Mouse (Mus musculus): ENCODE data around the gene Fam216a. TPM values are rescaled to one million over a fixed set of nuclear protein-coding genes. Genes with fewer than 3 reads are reported as not detected.

The Fam216a gene
- polyA plus RNA-seq, 1 experiment from 2014 or later, result 86.9 TPM

DNA sequence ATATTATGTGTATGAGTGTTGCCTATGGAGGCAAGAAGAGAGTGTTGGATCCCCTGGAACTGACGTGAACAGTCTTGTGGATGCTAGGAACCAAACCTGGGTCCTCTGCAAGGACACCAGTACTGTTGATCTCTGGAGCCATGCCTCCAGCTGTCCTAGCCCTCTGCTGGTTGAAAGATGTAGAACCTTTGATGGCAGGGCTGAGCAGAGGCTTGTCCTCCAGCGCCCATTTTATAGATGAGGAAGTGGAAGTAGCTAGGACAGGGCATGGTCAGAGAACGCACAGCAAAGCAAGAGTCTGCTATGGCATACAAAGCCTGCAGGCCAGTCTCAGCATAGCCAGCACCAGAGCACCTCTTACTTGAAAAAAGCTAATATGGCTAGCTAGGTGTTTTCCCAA is 54.1 kb downstream of the Fam216a start:
- WGBS, result 74% methylated on average over 3 of the region's 3 CpGs
- no peak for ATAC-seq (ENCODE audit: insufficient number of reproducible peaks, insufficient read depth, low FRiP score, low TSS enrichment, low read depth)
- H3K9me3 ChIP-seq, result no peaks in the 10 kb centered on the region
- no peak overlapping the region for H3K4me3 ChIP-seq
- no peak overlapping the region for H3K9ac ChIP-seq
- H3K27ac ChIP-seq, result no peak overlapping the region
- H3K36me3 ChIP-seq, result peaks cover 65% of the 10 kb centered on the region
- H3K4me1 ChIP-seq, result peaks cover 10% of the 10 kb centered on the region
- no peaks in the 10 kb centered on the region for H3K27me3 ChIP-seq
- no peak overlapping the region for H3K4me2 ChIP-seq

DNA sequence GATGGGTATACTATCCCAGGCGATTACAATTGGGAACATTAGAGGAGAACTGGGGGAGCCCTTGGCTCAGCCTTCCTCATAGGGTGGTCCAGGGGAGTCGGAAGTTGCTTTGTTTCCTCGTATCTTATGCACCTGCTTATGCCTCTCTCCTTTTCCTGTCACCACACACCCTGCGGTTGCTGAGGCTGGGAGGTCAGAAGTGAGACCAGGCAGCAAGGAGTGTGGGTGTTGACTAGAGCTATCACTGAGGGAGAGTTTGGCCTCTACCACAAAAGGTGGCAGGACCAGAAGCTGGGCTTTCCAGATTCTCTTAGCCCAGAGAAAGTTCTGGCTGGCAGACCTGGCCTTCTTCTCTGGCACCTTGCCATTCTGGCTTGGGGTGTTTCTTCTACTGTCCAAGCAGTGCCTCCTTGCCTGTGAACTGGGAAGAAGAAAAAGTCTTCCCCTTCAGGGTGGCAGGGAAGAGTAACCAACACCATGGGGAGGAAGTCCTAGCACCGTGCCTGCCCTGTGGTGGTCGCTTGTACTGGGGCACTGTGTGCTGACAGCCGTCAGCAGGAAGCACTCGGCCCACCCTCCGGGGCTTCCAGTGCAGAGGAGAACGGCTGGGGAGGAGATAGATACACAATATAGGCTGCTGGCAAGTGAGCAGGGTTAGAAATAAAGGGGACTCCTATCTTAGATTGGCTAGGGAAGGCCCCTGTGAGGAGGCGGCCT is 54.7 kb downstream of the Fam216a start:
- no peak for ATAC-seq (ENCODE audit: insufficient number of reproducible peaks, insufficient read depth, low FRiP score, low TSS enrichment, low read depth)
- Histone ChIP-seq H3K27me3 (no peaks in the 10 kb centered on the region), H3K4me1 (peaks cover 10% of the 10 kb centered on the region), H3K36me3 (peaks cover 65% of the 10 kb centered on the region), H3K27ac (no peak overlapping the region), H3K4me3 (no peak overlapping the region), H3K9ac (no peak overlapping the region), H3K4me2 (no peak overlapping the region), H3K9me3 (no peaks in the 10 kb centered on the region)
- WGBS, result 81% methylated on average over 11 of the region's 11 CpGs

GRCm38 (mm10) chr5:122314966-122315667 is 57.0 kb downstream of the Fam216a start:
- no peaks in the 10 kb centered on the region for H3K9me3 ChIP-seq
- H3K4me3 ChIP-seq, result no peak overlapping the region
- no peak overlapping the region for H3K9ac ChIP-seq
- no peak overlapping the region for H3K4me2 ChIP-seq
- H3K36me3 ChIP-seq, result peaks cover 63% of the 10 kb centered on the region
- peaks cover 10% of the 10 kb centered on the region for H3K4me1 ChIP-seq
- WGBS, result 61% methylated on average over 20 of the region's 20 CpGs
- no peaks in the 10 kb centered on the region for H3K27me3 ChIP-seq
- peak; percentile 64 for ATAC-seq (ENCODE audit: insufficient number of reproducible peaks, insufficient read depth, low FRiP score, low TSS enrichment, low read depth)
- H3K27ac ChIP-seq, result peak overlapping the region; percentile 56

Other genes starting within 250 kb of the Fam216a start
- gene Ccdc63, start 231.5 kb downstream of the Fam216a start, polyA plus RNA-seq (2015; fragmentation: Nextera tagmentation; extraction: Ambion mirVana), result not detected in 2 replicates
- 237 and 249 TPM in 2 replicates for gene Ppp1cc, start 214.1 kb downstream of the Fam216a start, polyA plus RNA-seq (2015; fragmentation: Nextera tagmentation; extraction: Ambion mirVana)
- 8.6 and 10.0 TPM in 2 replicates for gene Hvcn1, start 165.6 kb downstream of the Fam216a start, polyA plus RNA-seq (2015; fragmentation: Nextera tagmentation; extraction: Ambion mirVana)
- 5.0 and 8.0 TPM in 2 replicates for gene Tctn1, start 107.9 kb downstream of the Fam216a start, polyA plus RNA-seq (2015; fragmentation: Nextera tagmentation; extraction: Ambion mirVana)
- 9.2 TPM in 2 replicates for gene Pptc7, start 88.0 kb downstream of the Fam216a start, polyA plus RNA-seq (2015; fragmentation: Nextera tagmentation; extraction: Ambion mirVana)
- 17.1 and 21.4 TPM in 2 replicates for gene Rad9b, start 18.1 kb downstream of the Fam216a start, polyA plus RNA-seq (2015; fragmentation: Nextera tagmentation; extraction: Ambion mirVana)
- 191 and 192 TPM in 2 replicates for gene Vps29, start 18.0 kb downstream of the Fam216a start, polyA plus RNA-seq (2015; fragmentation: Nextera tagmentation; extraction: Ambion mirVana)
- gene Gpn3, start 488 bp downstream of the Fam216a start, polyA plus RNA-seq (2015; fragmentation: Nextera tagmentation; extraction: Ambion mirVana), result 77.6 and 85.1 TPM in 2 replicates
- 109 and 128 TPM in 2 replicates for gene Arpc3, start 19.5 kb upstream of the Fam216a start, polyA plus RNA-seq (2015; fragmentation: Nextera tagmentation; extraction: Ambion mirVana)
- 54.5 and 55.6 TPM in 2 replicates for gene Anapc7, start 49.3 kb upstream of the Fam216a start, polyA plus RNA-seq (2015; fragmentation: Nextera tagmentation; extraction: Ambion mirVana)
- 26.8 and 28.3 TPM in 2 replicates for gene Atp2a2, start 129.9 kb upstream of the Fam216a start, polyA plus RNA-seq (2015; fragmentation: Nextera tagmentation; extraction: Ambion mirVana)
- 48.2 and 49.9 TPM in 2 replicates for gene Ift81, start 242.2 kb upstream of the Fam216a start, polyA plus RNA-seq (2015; fragmentation: Nextera tagmentation; extraction: Ambion mirVana)